Mouse (Mus musculus) urinary bladder, postnatal 10 days (tissue): ENCODE results near the gene Ppp5c.

ENCODE experiments used
- DNase-seq: peaks from one replicate; pipeline ENCODE4 v3.0.0; 2022; ENCODE audit warnings: low spot score

Gene Ppp5c

GRCm38 (mm10) chr7:17054325-17054989 is 26.7 kb upstream of the Ppp5c start:
- DNase-seq, result no peak

DNA sequence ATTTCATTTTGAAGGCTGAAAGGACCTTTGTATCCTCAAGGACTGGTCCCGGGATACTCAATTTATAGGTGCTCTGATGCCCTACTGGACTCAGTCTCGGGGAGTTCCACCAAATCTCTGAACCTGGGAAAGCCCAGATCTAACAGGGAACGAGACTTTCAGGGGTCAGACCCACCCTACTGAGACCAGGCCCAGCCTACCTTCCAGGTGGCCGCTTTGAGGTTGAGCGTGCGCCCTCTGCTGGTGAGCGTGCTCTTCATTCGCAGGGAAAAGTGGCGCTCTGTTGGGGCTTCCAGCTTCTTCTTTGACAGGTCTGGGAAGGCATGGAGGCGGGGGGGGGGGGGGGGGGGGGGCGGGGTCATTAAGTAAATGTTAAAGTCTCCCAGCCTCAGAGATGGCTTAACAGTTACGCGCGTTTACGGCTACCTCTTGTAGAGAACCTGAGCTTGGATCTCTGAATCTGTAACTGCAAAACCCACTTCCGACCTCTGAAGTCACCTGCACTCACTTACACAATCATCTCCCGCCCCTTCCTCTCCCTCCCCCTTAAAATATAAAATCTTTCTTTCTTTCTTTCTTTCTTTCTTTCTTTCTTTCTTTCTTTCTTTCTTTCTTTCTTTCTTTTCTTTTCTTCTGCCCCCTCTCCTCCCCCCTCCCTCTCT is 23.3 kb upstream of the Ppp5c start:
- DNase-seq, result no peak

GRCm38 (mm10) chr7:17050491-17050890 is 22.8 kb upstream of the Ppp5c start:
- no peak for DNase-seq

- no peak for DNase-seq
These were observed 20.9 kb upstream of the Ppp5c start for GRCm38 (mm10) chr7:17048431-17049190.

GRCm38 (mm10) chr7:17047041-17047682 is 19.4 kb upstream of the Ppp5c start:
- DNase-seq, result no peak

DNA sequence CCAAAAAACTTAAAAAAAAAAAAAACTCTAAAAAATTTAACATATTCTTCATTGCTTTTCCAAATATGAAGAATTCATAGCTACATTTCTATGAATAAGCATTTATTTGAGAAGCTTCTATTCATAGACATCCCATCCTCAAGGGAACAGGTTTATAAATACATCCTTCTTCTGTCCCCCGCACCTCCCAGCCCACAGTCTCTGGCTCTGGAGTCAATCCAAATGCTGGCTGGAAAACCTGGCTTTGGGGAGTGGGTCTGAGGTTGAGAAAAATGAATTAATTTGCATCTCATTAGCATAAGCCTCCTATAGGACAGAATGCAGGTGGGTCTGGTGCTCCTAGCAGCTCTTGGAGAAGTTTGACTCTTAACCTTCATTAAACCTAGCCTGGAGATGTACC is 18.0 kb upstream of the Ppp5c start:
- DNase-seq, result no peak

DNA sequence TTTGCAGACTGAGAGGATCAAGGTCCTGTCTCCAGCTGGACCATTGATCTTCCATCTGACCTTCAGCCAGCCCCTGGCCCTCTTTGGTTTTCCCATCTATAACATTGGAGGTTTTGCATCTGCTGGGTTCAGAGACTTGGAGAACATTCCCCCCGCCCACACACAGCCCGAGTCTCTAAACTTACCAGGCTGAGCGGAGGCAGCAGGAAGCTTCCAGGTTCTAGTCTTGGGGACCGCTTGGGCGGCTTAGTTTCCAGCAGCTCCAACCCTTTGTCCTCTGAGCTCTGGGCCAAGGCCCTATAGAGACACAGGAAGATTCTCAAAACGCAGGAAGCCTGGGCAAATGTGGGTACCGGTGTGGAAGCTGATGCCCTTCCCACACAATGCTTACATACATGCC is 11.6 kb upstream of the Ppp5c start:
- no peak for DNase-seq

GRCm38 (mm10) chr7:17038018-17038695 is 10.4 kb upstream of the Ppp5c start:
- DNase-seq, result no peak

DNA sequence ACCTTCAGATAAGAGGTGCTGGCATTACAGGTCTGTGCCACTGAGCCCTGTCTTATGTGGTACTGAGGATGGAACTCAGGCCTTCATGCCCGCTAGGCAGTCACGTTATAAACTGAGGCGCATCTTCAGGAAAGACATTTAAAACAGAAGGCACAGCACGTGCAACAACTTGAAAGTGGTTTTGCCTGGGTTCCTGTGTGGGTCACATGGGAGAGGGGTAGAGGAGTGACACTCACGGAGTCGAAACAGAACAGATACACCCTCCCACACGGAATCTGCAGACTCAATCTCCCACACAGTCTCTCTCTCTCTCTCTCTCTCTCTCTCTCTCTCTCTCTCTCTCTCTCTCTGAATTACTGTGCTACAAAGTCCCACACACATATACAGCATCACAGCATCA is 2.5 kb upstream of the Ppp5c start:
- no peak for DNase-seq

GRCm38 (mm10) chr7:17028923-17029322 is 1.2 kb upstream of the Ppp5c start:
- DNase-seq, result no peak

DNA sequence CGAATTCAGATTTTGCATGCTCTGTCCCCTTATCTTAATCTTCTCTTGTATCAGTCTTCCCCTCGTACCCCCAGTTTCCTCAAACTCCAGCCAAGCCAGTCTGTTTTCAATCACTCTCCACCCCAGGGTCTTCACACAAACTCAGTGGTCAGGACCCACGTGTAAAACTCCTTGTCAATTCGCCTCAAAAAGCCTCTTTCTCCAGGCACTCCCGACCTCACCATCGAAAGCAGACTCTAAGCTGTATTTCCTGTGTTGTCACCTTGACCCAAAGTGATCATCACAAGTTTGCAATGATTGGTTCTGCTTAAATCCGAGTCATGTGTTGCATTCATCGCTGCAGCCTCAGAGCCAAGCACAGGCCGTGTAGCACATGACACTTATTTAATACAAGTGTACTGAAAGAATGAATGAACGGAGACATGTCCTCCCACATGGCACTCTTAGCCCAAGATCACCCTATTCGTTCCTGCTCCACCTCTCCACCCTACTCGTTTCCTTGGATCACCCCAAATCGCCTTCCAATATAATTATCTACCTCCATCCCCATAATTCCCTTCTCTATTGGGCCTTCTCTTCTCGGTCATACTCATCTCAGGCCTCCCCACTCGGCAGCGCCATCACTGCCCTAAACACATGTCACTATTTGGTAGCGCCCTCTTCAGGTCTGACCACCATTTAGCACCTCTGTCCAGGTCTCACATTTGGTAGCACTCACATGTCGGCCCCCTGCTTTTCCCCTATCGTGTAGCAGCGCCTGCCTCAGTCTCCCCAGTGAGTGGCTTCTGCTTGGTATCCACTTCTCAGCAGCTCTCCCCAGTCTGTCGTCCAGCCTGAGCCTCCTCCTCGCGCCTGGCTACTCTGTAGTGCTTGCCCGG is 775 bp downstream of the Ppp5c start:
- DNase-seq, result no peak

DNA sequence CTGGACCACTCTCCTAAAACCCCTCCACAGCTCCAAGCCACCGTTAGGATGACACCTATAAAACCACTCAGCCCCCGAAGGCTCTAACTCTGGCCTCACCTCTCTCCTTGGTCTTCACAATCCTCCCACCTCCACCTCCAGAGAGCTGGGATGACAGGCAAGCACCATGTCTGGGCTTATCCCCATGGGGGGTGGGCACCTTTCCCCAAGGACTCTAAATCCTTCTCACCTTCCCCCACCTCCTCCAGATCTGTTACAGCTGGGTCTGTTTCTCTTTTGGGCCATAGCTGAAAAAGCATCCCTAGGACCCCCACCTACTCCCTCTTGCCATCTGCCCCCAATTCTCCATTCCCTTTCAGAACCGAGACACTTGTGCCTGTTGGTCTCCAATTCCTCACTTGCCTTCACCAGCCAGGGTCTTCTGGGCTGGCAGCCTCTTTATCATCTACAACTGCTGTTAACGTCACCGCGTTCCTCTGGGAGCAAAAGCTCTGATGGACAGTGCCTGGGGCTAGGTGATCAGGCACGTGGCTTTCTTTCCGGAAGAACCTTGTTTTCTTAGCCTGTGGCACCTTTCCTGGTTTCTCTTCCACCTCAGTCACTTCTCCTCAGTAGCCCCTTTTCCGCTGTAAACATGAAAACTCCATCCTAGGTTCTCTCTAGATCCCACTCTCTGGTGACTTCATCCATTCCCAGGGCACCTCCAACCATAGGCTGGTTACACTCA is 1.7 kb downstream of the Ppp5c start:
- DNase-seq, result no peak

DNA sequence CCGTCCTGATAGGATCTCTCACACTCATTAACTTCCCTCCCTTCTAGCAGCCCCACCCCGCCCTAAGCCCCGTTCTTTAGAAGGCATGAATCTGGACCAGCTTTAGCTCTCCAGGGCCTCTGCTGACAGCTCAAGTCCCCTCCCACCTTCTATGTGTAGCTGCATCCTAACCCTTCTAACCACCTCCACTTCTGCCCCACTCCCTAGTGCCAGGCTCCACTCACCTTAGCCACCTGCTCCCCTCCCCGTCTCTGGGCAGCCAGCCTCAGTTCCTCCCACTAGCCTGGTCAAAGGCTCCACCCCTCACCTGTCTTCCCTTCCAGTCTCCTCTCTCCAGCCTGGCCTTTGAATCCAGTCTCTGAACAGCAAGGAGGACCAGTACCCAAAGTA is 2.2 kb downstream of the Ppp5c start:
- DNase-seq, result no peak

DNA sequence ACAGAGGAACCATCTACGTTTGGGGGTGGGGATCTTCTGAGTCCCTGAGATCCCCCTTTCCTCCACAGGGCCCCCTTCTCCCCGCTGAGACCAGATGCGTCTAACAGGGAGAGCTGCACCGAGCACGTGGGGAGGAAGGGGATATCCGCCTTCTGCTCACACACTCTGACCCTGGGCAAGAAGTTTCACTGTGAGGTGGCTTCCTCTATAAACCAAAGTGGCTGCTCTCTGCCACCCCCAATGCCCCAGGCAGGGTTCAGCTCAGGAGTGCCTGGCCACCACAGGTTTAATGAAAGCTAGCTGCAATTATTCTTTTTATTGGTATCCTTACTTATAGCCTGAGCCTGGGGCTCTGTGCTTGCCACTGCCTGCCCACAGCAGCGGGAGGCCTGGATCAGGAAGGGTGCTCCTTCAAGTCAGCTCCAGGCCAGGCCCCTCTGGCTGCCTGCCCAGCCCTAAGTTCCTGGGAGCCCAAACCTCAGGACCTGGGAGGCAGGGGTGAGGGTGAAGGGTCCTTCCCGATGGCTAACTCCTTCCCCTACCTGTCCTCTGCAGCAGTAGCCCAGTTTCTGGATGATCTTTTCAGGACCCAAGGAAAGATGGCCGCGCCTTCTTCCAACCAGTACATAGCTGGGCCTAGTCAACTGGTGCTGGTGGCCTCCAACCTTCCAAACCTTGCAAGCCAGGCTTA is 2.8 kb downstream of the Ppp5c start:
- DNase-seq, result no peak

GRCm38 (mm10) chr7:17024141-17024540 is 3.6 kb downstream of the Ppp5c start:
- DNase-seq, result no peak

- DNase-seq, result no peak
These were observed 4.0 kb downstream of the Ppp5c start for GRCm38 (mm10) chr7:17023701-17024100.

DNA sequence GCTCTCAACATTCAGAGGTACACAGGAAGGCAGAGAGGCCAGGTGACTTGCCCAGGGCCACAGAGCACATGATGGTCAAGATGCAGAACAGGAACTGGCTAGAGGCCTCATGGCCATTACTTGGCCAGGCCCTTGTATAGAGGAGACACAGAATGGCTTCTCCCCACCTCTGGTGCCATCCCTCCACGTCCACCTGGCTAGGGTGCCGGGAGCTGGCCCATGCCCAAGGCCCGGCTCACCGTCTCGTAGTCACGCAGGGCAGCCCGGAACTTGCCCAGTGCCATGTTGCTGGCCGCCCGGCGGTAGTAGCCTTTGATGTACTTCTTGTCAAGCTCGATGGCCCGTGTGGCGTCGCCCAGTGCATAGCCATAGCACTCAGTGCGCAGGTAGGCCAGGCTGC is 5.5 kb downstream of the Ppp5c start:
- no peak for DNase-seq

DNA sequence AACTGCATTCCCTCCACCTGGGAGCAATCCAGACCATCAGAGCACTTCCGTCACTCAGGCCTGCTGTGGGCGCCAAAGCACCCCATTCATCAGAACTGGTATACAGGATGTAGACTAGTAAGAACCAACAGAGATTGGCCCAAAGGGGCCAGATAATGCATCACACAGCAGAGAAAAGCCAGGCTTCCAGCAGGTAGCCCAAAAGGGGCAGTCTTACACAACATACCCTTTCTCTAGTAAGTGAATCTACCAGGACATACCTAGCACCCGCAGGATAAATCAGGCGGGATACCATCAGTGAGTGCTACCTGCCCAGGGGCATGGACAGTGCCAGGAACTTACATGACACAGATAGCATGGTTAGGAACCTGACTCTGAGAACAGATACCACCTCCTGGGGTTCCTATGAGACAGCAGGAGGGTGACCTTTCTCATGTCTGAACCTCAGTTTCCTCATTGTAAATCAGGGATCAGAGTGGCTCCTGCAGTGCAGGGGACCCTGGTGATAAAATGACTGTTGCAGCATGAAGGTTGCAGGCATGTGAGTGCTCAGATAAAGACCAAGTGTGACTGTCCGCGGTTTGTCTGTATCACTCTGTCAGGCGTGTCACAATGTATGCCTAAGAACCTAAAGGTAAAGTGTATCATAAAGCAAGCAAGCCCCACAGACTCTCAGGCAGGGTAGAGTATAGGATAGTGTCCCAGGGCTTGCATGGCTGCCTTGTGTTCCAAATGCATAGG is 8.1 kb downstream of the Ppp5c start:
- no peak for DNase-seq

DNA sequence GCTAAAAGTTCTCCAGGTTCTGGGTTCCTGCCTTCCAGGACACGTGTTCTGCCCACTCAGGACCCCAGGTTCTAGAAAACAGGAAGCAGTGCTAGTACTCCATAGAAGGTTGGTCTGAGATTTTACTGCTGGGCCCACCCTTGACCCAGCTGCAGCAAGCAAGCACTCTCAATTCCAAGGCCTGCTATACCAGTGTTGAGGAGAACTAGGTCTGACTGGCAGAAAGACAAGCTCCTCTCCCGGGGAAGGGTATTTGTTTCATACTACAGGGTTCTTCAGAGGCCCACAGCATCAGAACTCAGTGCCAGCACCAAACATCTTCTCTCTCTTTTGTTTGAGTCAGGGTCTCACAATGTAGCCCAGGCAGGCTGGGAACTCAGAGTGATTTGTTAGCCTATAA is 9.8 kb downstream of the Ppp5c start:
- no peak for DNase-seq
